In genomic region chrX:168907586-168907985, GRCm38 (mm10) we compare ENCODE assay signal across 21 mouse cellular contexts.
DNase-seq lines count a peak whose midpoint lies in the region; ATAC-seq and TF ChIP-seq lines count a peak whose summit lies in the region.
"Had no signal": no experiment of that assay in that cellular context is flagged by ENCODE, and none has a peak within 500 bp of the region (broad histone marks: within the 10 kb centered on the region; RNA-seq: fewer than 3 reads in every experiment).

No protein-coding gene starts in this region.

- peak; percentile 83 for DNase-seq in heart, adult 11 months
- no peak for DNase-seq in heart, postnatal 4 days
- peak; percentile 5 to 19 for DNase-seq in lung, adult 18-20 months
- DNase-seq in lung, adult 2 months: no peak
- peak; percentile 42 for DNase-seq in skeletal muscle tissue, adult 2 months (ENCODE audit: low read depth, low spot score)
- DNase-seq in frontal cortex, adult 2 months (ENCODE audit: extremely low spot score in 1 of 2, low spot score in 1 of 2): no peak
- no peak for DNase-seq in kidney, postnatal 14 days
- DNase-seq: adrenal gland, postnatal 14 days; B cell, adult 2 months; cerebellum, adult 9-11 months; forebrain, postnatal 0 days; liver, embryonic 13.5 days; right cerebral cortex, postnatal 4 days had no signal

- H3K27ac ChIP-seq in lung, embryonic 16.5 days (ENCODE audit: low read length): no peak overlapping the region
- H3K27ac ChIP-seq: hindbrain, embryonic 14.5 days; intestine, embryonic 15.5 days; liver, embryonic 13.5 days; midbrain, embryonic 12.5 days; neural tube, embryonic 12.5 days; stomach, postnatal 0 days had no signal

- H3K9me3 ChIP-seq in lung, embryonic 16.5 days (ENCODE audit: control insufficient read depth, low read length): no peaks in the 10 kb centered on the region
- H3K9me3 ChIP-seq: intestine, embryonic 15.5 days; liver, embryonic 13.5 days; midbrain, embryonic 12.5 days; neural tube, embryonic 12.5 days had no signal

- H3K4me2 ChIP-seq in lung, embryonic 16.5 days (ENCODE audit: low read depth, low read length): no peak overlapping the region
- H3K4me2 ChIP-seq: hindbrain, embryonic 14.5 days; intestine, embryonic 15.5 days; liver, embryonic 13.5 days; midbrain, embryonic 12.5 days; neural tube, embryonic 12.5 days had no signal

- 34% methylated on average over 2 of the region's 2 CpGs for WGBS in lung, adult 2 months
- 50% methylated on average over 2 of the region's 2 CpGs for WGBS in lung, embryonic 16.5 days

- TF ChIP-seq CTCF in lung, adult 2 months (IDR thresholded peaks at IDR 0.05; ENCODE audit: insufficient read depth, low read length): no peak

- TF ChIP-seq POLR2A in lung, adult 2 months (IDR thresholded peaks at IDR 0.05; ENCODE audit: borderline replicate concordance, extremely low read depth, low read depth, low read length): no peak

- 0 out of 2 replicates have a peak, but pooled peaks have one; percentile 31 for ATAC-seq in lung, embryonic 16.5 days (ENCODE audit: low read depth)
- ATAC-seq: activated CD4-positive, CD25-positive, alpha-beta regulatory T cell, adult 4 months; forebrain, postnatal 0 days; intestine, embryonic 15.5 days; Patski had no signal

- no peak overlapping the region for H3K4me3 ChIP-seq in lung, adult 2 months (replicated peaks; ENCODE audit: extremely low read depth, low read depth, low read length)
- no peak overlapping the region for H3K4me3 ChIP-seq in lung, embryonic 16.5 days (ENCODE audit: low read length)
- H3K4me3 ChIP-seq: intestine, embryonic 15.5 days; liver, embryonic 13.5 days; midbrain, embryonic 12.5 days; neural tube, embryonic 12.5 days had no signal

- H3K9ac ChIP-seq in lung, embryonic 16.5 days (ENCODE audit: low read length): no peak overlapping the region
- H3K9ac ChIP-seq: forebrain, postnatal 0 days; hindbrain, embryonic 14.5 days; intestine, embryonic 15.5 days; liver, embryonic 13.5 days; midbrain, embryonic 12.5 days; neural tube, embryonic 12.5 days had no signal

- no peaks in the 10 kb centered on the region; the same call in 1 of the 2 replicates for H3K27me3 ChIP-seq in lung, embryonic 16.5 days (ENCODE audit: control insufficient read depth, insufficient read depth, low read depth, low read length)
- H3K27me3 ChIP-seq: intestine, embryonic 15.5 days; liver, embryonic 13.5 days; neural tube, embryonic 12.5 days had no signal

- no peaks in the 10 kb centered on the region for H3K4me1 ChIP-seq in lung, adult 2 months (ENCODE audit: control insufficient read depth, insufficient read depth, low read length)
- no peaks in the 10 kb centered on the region; the same call in 1 of the 2 replicates for H3K4me1 ChIP-seq in lung, embryonic 16.5 days (replicated peaks; ENCODE audit: control insufficient read depth, insufficient read depth, low read length)
- H3K4me1 ChIP-seq: intestine, embryonic 15.5 days; liver, embryonic 13.5 days; midbrain, embryonic 12.5 days; neural tube, embryonic 12.5 days had no signal

- no peaks in the 10 kb centered on the region for H3K36me3 ChIP-seq in lung, embryonic 16.5 days (ENCODE audit: control insufficient read depth, insufficient read depth, low read length)
- H3K36me3 ChIP-seq: intestine, embryonic 15.5 days; liver, embryonic 13.5 days; midbrain, embryonic 12.5 days; neural tube, embryonic 12.5 days had no signal

Comparison
In these comparisons a context has a peak if more than half of its experiments do, and no peak if none do; other contexts are left out.
1. DNase-seq: peak in heart, adult 11 months (single experiment), lung, adult 18-20 months (2 of 2) and skeletal muscle tissue, adult 2 months (single experiment); none in heart, postnatal 4 days (single experiment), lung, adult 2 months (single experiment), frontal cortex, adult 2 months (0 of 2) and kidney, postnatal 14 days (single experiment).